Mouse (Mus musculus) heart, postnatal 4 days (tissue): ENCODE data around the gene Pias3. TPM values are rescaled to one million over a fixed set of nuclear protein-coding genes. Genes with fewer than 3 reads are reported as not detected.
"Not testable (repeated sequence)": the region's sequence is repeated elsewhere in the genome, so short reads cannot be mapped to it uniquely, and the experiment has no call there.

ENCODE experiments used
- DNase-seq: peaks from one replicate; pipeline ENCODE4 v3.0.0; 2021
- total RNA-seq, 2 experiments: library from RNA; stranded (reverse); gene quantifications; 2 replicates each; pipeline ENCODE4 v1.2.3; 2021

The Pias3 gene
- 10 to 100 TPM; 23.6 to 27.3 TPM for total RNA-seq

- peak; percentile 90 for DNase-seq
Observed at GRCm38 (mm10) chr3:96696198-96696765, at the start of gene Pias3. TSS of gene Pias3 (plus strand) at chr3:96696384.

- no peak for DNase-seq
Observed at GRCm38 (mm10) chr3:96647365-96647764, 48.8 kb upstream of the Pias3 start.

DNA sequence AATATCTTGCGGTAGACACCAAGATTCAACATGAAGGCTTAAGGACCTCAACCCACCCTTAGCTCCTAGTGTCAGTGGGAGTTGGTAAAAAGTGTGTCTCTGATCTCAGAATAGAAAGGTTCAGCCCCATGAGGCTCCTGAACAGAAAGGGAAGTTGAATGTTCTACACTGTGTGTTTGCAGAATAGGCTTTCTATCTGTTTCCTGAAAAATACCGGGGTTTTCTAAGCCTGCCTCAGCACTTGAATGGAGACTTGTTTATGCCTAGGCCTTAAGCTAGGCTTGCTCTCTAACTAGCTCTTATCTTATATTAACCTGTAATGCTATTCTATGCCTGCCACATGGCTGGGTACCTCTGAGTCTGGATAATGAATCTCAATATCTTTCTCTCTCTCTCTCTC lies 35.3 kb upstream of the Pias3 start:
- DNase-seq = no peak

GRCm38 (mm10) chr3:96662731-96663316 lies 33.4 kb upstream of the Pias3 start:
- DNase-seq = peak; percentile 31

DNA sequence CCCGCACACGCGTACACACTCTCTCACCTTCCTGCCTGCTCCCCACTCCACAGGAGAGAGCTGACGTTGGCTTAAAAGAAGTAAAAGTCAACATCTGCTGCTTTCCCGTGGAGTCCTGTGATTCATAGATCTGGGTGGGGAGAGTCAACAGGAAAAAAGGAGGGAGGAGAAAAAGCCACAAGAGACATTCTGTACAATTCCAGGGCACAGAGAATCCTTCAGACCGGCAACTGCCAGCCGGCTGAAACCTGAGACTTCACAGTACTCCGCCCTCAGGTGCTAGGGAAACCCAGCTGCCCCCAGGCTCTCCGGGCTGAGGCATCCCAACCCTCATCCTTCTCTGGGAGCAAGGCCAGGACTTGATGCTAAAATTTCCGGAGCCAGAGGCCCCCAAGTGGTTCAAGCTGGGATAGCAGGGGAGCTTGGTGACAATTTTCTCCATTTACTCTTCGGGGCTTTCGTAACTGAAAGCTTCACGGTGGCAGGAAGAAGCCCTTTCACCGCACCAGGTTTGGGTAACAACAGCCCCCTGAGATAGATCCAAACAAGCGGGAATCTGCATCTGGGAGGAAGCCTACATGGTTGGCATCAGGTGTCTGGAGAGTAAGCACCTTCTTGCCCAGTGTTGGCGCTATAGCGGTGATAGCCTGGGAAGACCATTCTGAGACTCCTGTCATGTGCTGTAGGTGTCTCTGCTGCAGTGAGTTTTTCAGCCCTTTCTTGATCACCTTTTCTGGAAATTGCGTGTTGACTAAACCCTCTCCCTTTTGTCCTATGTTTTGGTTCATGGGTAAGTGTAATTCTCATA lies 32.5 kb upstream of the Pias3 start:
- peak; percentile 91 for DNase-seq

GRCm38 (mm10) chr3:96665732-96666363 lies 30.3 kb upstream of the Pias3 start:
- not testable (repeated sequence) for DNase-seq

DNA sequence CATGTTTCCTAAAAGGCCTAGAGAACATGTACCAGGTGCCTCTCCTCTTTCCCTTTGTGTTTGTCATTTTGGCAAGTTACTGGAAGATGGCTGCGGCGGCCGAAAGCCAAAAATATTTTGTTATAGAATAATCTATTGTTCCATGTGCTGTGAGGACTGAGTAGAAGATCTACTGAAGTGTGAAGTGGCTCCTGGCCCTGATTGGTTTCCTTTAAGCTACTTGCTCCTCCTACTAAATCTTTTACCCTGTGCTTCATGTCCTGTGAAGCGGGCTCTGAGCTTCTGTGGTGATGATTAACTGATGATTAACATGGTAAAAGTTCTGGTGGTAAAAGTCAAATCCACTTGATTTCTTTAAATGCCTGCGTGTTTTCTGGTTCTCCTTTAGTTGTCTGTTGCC lies 29.3 kb upstream of the Pias3 start:
- no peak for DNase-seq

GRCm38 (mm10) chr3:96667316-96667715 lies 28.9 kb upstream of the Pias3 start:
- peak; percentile 18 for DNase-seq

DNA sequence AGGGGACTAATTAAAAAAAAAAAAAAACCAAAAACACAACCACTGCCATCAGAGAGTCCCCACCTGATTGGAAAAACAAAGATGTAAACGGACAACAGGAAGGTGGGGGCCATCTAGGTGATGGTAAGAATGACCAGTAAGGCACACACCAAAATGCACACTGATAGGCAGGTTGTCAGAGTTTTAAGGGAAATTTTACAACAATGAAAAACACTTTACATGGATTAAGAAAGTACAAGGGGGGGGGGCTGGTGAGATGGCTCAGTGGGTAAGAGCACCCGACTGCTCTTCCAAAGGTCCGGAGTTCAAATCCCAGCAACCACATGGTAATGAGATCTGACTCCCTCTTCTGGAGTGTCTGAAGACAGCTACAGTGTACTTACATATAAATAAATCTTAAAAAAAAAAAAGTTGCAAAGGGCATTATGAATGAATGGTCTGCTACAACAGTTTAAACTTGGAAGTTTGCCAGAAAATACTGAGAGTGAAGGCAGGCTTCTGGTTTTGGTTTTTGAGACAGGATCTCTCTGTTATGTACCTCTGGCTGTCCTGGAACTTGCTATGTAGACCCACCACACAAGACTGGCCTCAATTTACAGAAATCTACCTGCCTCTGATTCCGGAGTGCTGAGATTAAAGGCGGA lies 27.6 kb upstream of the Pias3 start:
- DNase-seq = no peak

DNA sequence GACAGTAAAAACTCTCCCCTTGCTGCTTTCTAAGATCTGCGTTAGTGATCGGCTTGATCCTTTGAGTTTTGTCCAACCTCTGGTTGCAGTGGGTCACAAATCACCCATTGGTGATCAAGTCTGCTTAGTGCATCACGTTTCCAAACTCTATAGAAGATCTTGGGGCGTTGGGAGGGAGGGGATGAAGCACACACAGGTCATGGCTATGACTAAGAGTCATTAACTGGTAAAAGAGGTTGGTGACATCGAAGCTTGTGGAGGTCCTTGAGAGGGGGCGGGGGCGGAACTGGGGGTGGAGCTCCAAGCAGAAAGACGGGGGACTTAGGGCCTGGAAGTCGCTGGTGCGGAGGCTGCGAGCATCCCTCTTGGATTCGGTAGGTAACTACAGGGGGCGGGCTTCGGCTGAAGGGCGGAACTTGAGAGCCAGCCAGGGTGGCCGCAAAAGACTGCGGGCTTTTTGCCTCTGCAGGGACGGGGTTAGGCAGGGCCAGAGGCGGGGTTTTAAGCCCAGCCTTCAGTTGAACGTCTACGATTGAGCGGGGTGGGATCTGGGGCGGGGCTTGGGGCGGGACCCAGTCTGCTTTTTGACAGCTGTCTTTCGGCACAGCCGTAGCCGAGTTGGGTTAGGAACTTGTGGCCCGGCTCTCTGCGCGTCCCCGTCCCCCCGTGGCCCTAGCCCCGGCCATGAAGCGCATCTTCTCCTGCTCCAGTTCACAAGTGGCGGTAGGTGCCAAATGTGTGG lies 26.3 kb upstream of the Pias3 start, which contains the start of gene Ankrd35:
TSS of gene Ankrd35 (plus strand) at position 405 of the 742 bp plus-strand sequence.
- DNase-seq = peak; percentile 77

- DNase-seq = no peak
Observed at GRCm38 (mm10) chr3:96671519-96671918, 24.7 kb upstream of the Pias3 start.

- no peak for DNase-seq
Observed at GRCm38 (mm10) chr3:96673514-96673913, 22.7 kb upstream of the Pias3 start.

- peak; percentile 18 for DNase-seq
Observed at GRCm38 (mm10) chr3:96674442-96674841, 21.7 kb upstream of the Pias3 start.

GRCm38 (mm10) chr3:96675171-96675570 lies 21.0 kb upstream of the Pias3 start:
- DNase-seq = no peak

DNA sequence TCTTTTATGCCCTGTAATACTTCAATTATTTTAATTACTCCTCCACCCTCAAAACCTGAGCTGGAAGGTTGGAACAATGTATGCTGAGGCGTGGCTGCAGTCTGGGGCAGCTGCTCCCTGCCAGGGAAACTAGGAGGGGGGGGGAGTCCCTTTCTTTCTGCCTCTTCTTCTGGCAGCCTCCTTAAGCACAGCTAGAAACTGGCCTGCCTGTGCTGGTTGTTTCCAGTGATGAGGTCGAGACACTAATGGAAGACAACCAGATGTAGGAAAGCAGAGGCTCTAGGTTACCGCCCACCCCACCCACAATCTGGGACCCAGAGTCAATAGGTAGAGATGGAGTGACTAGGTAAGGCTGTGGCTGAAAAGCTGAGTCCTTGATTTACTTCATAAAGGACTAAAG lies 20.5 kb upstream of the Pias3 start:
- no peak for DNase-seq

- no peak for DNase-seq
Observed at GRCm38 (mm10) chr3:96678456-96678855, 17.7 kb upstream of the Pias3 start.

DNA sequence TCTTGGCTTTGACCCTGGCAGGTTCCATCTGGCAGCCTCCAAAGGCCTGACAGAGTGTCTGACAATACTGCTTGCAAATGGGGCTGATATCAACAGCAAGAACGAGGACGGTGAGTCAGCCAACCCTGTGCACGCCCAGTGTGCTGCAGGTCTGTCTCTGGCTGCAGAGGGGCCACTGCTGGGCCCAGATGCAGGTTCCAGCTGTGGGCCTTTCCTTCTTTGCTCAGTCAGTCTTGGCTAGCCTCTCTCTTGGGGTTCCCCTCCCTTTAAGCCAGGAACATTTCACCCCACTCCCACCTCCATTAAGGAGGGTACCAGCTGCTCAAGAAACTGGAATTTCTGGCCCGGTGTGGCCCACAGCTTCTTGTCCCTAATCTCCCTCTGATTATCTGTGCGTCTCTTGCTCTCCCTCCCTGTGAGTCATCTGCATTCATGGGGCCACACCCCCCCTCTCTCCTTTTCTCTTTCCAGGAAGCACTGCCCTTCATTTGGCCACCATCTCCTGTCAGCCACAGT lies 17.0 kb upstream of the Pias3 start:
- DNase-seq = no peak

- no peak for DNase-seq
Observed at GRCm38 (mm10) chr3:96680269-96680956, 15.8 kb upstream of the Pias3 start.

DNA sequence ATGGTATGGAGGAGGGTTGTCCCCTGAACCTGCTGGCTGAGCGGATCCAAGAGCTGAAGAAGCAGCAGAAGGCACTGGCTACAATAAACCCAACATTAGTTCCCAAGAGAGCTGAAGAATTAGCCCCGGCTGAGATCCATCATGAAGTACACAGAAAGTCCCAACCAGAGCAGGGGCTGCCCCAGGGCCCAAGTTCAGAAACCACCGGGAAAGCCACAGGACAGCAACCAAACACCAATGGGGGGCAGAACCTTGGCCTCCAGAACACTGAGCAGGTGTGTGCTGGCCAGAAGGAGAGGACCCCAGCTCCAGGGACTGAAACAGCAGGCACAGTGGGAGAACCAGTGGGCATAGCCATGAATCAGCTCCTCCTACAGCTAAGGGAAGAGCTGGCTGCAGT lies 12.7 kb upstream of the Pias3 start:
- DNase-seq = no peak

DNA sequence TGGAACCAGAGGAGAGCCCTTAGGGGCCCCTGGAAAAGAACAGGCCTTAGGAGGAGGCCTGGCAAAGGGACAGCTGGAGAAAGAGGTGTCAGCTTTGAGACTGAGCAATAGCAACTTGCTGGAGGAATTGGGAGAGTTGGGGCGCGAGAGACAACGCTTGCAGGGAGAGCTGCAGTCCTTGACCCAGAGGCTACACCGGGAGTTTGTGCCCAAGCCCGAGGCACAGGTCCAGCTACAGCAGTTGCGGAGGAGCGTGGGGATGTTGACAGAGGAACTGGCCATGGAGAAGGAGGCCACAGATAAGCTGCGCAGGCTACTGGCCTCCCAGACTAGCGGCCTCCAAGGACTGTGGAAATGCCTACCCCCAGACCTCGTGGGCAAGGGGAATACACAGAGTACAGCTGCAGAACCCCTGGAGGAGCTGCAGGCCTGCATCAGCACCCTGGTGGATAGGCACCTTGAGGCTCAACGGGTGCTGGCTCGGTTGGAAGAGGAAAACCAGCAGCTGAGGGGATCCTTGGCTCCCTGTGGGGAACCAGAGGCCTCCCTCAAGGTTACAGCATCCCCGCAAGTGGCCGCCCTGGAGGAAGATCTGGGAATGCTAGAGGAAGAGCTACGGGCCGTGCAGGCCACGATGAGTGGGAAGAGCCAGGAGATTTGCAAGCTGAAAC lies 11.9 kb upstream of the Pias3 start:
- DNase-seq = no peak

GRCm38 (mm10) chr3:96684822-96685156 lies 11.4 kb upstream of the Pias3 start:
- no peak for DNase-seq
